Mouse (Mus musculus) lung, embryonic 16.5 days (tissue): ENCODE measurements at regions not wholly inside any gene's neighbourhood (a gene's known extent, or its start where the extent isn't known, plus 50 kb on each side); places are given as distances from the start of the nearest gene placed in this dataset.
A peak's percentile ranks its signal among the peaks of the same experiment; 100 is the strongest.

Source experiments
- ATAC-seq: fragments of 200-750 bp; cut with Nextera tagmentation; 2 replicates; pipeline ENCODE4 v1.8.0; 2017; ENCODE audit warnings: low read depth, mild to moderate bottlenecking, moderate library complexity
- H3K27ac ChIP-seq: fragments of 300-500 bp; sonication (generic); 2 replicates; pipeline ENCODE4 v1.5.1; 2014; ENCODE audit warnings: mild to moderate bottlenecking, control low read depth, low read length
- H3K27me3 ChIP-seq: fragments of 300-500 bp; sonication (generic); 2 replicates; pipeline ENCODE4 v1.6.1; 2014; ENCODE audit warnings: low read depth, low read length, mixed read lengths; ENCODE audit not compliant: control insufficient read depth, insufficient read depth
- H3K36me3 ChIP-seq: fragments of 300-500 bp; sonication (generic); 2 replicates; pipeline ENCODE4 v1.6.1; 2014; ENCODE audit warnings: low read length; ENCODE audit not compliant: control insufficient read depth, insufficient read depth
- H3K4me1 ChIP-seq: fragments of 300-500 bp; sonication (generic); replicated peaks from 2 replicates; pipeline ENCODE4 v1.6.1; 2014; ENCODE audit warnings: low read length, mixed read lengths; ENCODE audit not compliant: control insufficient read depth, insufficient read depth
- H3K4me2 ChIP-seq: fragments of 300-500 bp; sonication (generic); 2 replicates; pipeline ENCODE4 v1.6.1; 2014; ENCODE audit warnings: low read depth, low read length, control low read depth
- H3K4me3 ChIP-seq: fragments of 300-500 bp; sonication (generic); 2 replicates; pipeline ENCODE4 v1.5.1; 2014; ENCODE audit warnings: mild to moderate bottlenecking, low read length, control low read depth
- H3K9ac ChIP-seq: fragments of 300-500 bp; sonication (generic); 2 replicates; pipeline ENCODE4 v1.6.1; 2014; ENCODE audit warnings: low read length, control low read depth
- H3K9me3 ChIP-seq: fragments of 300-500 bp; sonication (generic); 2 replicates; pipeline ENCODE4 v1.6.1; 2016; ENCODE audit warnings: low read length; ENCODE audit not compliant: control insufficient read depth
- WGBS: fragments of 180-500 bp; shearing (Covaris S2); extraction: QIAGEN DNeasy Blood & Tissue Kit; methylation state at CpG from one replicate; pipeline ENCODE4 v1.1.7; 2014; 5-methylcytosine and 5-hydroxymethylcytosine counted together

- Histone ChIP-seq H3K36me3 (no peaks in the 10 kb centered on the region), H3K4me1 (no peaks in the 10 kb centered on the region; the same call in 1 of the 2 replicates), H3K27ac (no peak overlapping the region), H3K4me3 (peak overlapping the region; percentile 22), H3K9ac (no peak overlapping the region), H3K9me3 (no peaks in the 10 kb centered on the region), H3K4me2 (peak overlapping the region; percentile 15), H3K27me3 (peaks cover 87% of the 10 kb centered on the region)
- WGBS, result 2% methylated on average over 32 of the region's 33 CpGs
- no peak for ATAC-seq
These were observed 225.6 kb downstream of the Mef2c start for GRCm38 (mm10) chr13:83729331-83730009.

GRCm38 (mm10) chr13:83730155-83730712 lies 226.4 kb downstream of the Mef2c start:
- no peaks in the 10 kb centered on the region for H3K36me3 ChIP-seq
- H3K9me3 ChIP-seq, result no peaks in the 10 kb centered on the region
- H3K4me1 ChIP-seq, result no peaks in the 10 kb centered on the region; the same call in 1 of the 2 replicates
- no peak overlapping the region for H3K27ac ChIP-seq
- H3K4me3 ChIP-seq, result peak overlapping the region; percentile 66
- H3K4me2 ChIP-seq, result peak overlapping the region; percentile 94
- WGBS, result 4% methylated on average over 16 of the region's 16 CpGs
- ATAC-seq, result peak; percentile 32
- H3K27me3 ChIP-seq, result peaks cover 80% of the 10 kb centered on the region
- peak overlapping the region; percentile 70 for H3K9ac ChIP-seq

GRCm38 (mm10) chr13:83730713-83731480 lies 227.1 kb downstream of the Mef2c start:
- Histone ChIP-seq H3K4me3 (peak overlapping the region; percentile 66), H3K9me3 (no peaks in the 10 kb centered on the region), H3K27me3 (peaks cover 77% of the 10 kb centered on the region), H3K4me2 (peak overlapping the region; percentile 94), H3K9ac (peak overlapping the region; percentile 70), H3K4me1 (no peaks in the 10 kb centered on the region; the same call in 1 of the 2 replicates), H3K27ac (no peak overlapping the region), H3K36me3 (no peaks in the 10 kb centered on the region)
- peak; percentile 86 for ATAC-seq
- under 1% methylated on average over 74 of the region's 91 CpGs for WGBS

- 1% methylated on average over 9 of the region's 10 CpGs for WGBS
- peak overlapping the region; percentile 94 for H3K4me2 ChIP-seq
- peak overlapping the region; percentile 66 for H3K4me3 ChIP-seq
- H3K36me3 ChIP-seq, result no peaks in the 10 kb centered on the region
- H3K4me1 ChIP-seq, result no peaks in the 10 kb centered on the region; the same call in 1 of the 2 replicates
- H3K9me3 ChIP-seq, result no peaks in the 10 kb centered on the region
- H3K9ac ChIP-seq, result peak overlapping the region; percentile 70
- H3K27me3 ChIP-seq, result peaks cover 76% of the 10 kb centered on the region
- ATAC-seq, result no peak
- no peak overlapping the region for H3K27ac ChIP-seq
These were observed 227.7 kb downstream of the Mef2c start for GRCm38 (mm10) chr13:83731481-83732006.

GRCm38 (mm10) chr13:83732283-83733121 lies 228.7 kb downstream of the Mef2c start:
- H3K27me3 ChIP-seq, result peaks cover 72% of the 10 kb centered on the region
- no peaks in the 10 kb centered on the region for H3K36me3 ChIP-seq
- no peak overlapping the region for H3K27ac ChIP-seq
- H3K4me2 ChIP-seq, result no peak overlapping the region
- WGBS, result under 1% methylated on average over 30 of the region's 31 CpGs
- H3K4me1 ChIP-seq, result no peaks in the 10 kb centered on the region
- no peak for ATAC-seq
- H3K9ac ChIP-seq, result no peak overlapping the region
- no peaks in the 10 kb centered on the region for H3K9me3 ChIP-seq
- no peak overlapping the region for H3K4me3 ChIP-seq

GRCm38 (mm10) chr13:83733231-83733990 lies 229.6 kb downstream of the Mef2c start:
- H3K36me3 ChIP-seq, result no peaks in the 10 kb centered on the region
- peak overlapping the region; percentile 19 for H3K4me3 ChIP-seq
- no peak overlapping the region for H3K9ac ChIP-seq
- 0 out of 2 replicates have a peak overlapping the region, but pooled peaks have one; percentile 6 for H3K4me2 ChIP-seq
- no peaks in the 10 kb centered on the region for H3K9me3 ChIP-seq
- H3K27me3 ChIP-seq, result peaks cover 73% of the 10 kb centered on the region
- 4% methylated on average over 24 of the region's 24 CpGs for WGBS
- ATAC-seq, result no peak
- no peaks in the 10 kb centered on the region for H3K4me1 ChIP-seq
- H3K27ac ChIP-seq, result no peak overlapping the region

- Histone ChIP-seq H3K9ac (no peak overlapping the region), H3K4me3 (peak overlapping the region; percentile 19; the same call in 1 of the 2 replicates), H3K27me3 (peaks cover 75% of the 10 kb centered on the region), H3K9me3 (no peaks in the 10 kb centered on the region), H3K27ac (no peak overlapping the region), H3K4me1 (no peaks in the 10 kb centered on the region), H3K4me2 (no peak overlapping the region), H3K36me3 (no peaks in the 10 kb centered on the region)
- ATAC-seq, result no peak
- 0% methylated on average over 1 of the region's 1 CpGs for WGBS
These were observed 230.3 kb downstream of the Mef2c start for GRCm38 (mm10) chr13:83733991-83734610.

GRCm38 (mm10) chr13:83734656-83735055 lies 230.8 kb downstream of the Mef2c start:
- Histone ChIP-seq H3K9ac (no peak overlapping the region), H3K9me3 (no peaks in the 10 kb centered on the region), H3K4me3 (no peak overlapping the region), H3K4me2 (no peak overlapping the region), H3K36me3 (no peaks in the 10 kb centered on the region), H3K27me3 (peaks cover 79% of the 10 kb centered on the region), H3K27ac (no peak overlapping the region), H3K4me1 (no peaks in the 10 kb centered on the region)
- 8% methylated on average over 1 of the region's 1 CpGs for WGBS
- ATAC-seq, result no peak
